8 mouse cellular contexts compared by ENCODE assay signal in the genomic region with DNA sequence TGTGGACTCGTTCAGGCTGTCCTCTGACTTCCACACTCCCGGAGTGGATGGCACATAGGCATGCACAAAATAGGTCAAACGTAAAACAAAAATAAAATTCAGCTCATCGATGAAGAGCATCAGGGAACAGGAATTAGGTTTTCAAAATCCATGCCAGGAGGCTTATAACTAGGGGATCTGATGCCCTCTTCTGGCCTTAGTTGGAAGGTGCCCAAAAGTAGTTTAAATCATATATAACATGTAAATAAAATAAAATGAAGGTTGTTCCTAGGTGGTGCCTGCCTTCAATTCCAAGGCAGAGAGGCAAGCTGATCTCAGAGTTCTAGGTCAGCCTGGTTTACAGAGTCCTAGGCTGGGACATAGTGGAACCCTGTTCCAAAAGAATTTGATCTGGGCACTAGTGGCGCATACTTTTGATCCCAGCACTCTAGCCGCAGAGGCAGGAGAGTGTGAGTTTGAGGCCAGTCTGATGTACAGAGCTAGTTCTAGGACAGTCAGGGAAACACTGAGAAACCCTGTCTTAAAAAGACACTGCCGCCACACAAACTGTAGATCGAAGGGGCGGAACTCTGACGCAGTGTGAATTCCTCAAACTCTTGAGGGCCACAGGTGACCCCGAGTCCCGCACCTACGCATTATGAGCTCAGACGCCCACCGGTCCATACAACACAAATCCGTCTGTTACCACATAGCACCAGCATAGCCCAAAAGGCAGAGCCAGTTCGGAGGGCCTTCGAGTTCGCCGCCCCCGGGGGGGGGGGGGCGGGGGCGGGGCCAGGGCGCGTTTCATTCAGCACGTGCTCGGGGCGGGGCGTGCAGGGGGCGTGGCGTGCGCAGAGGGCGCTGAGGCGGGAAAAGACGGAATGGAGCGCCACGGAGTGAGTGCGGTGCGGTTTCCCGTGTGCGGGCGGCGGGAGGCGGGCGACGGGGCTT. TPM values are rescaled to one million over a fixed set of nuclear protein-coding genes. Genes with fewer than 3 reads are reported as not detected.
DNase-seq lines count a peak whose midpoint lies in the region; ATAC-seq lines count a peak whose summit lies in the region.

A gene (plus strand): TSS at position 736 of the 933 bp plus-strand sequence.

- peak; percentile 56 for DNase-seq in layer of hippocampus, adult 11-12 months (ENCODE audit: low spot score)
- DNase-seq in layer of hippocampus, adult 9-10 months (ENCODE audit: low spot score) = no peak
- DNase-seq in cerebellum, postnatal 4 days (ENCODE audit: low spot score in 2 of 2) = peak; percentile 37 to 68
- peak; percentile 57 for DNase-seq in gastrocnemius, postnatal 25 days
- peak; percentile 92 for DNase-seq in intestine, embryonic 14.5 days (ENCODE audit: low spot score)
- peak; percentile 83 for DNase-seq in limb, embryonic 11.5 days (ENCODE audit: low spot score)
- DNase-seq in midbrain, embryonic 11.5 days (ENCODE audit: low spot score, missing footprints) = peak; percentile 95
- peak; percentile 84 for DNase-seq in spleen, adult 12 weeks (ENCODE audit: low spot score)

- H3K4me1 ChIP-seq in intestine, embryonic 14.5 days (replicated peaks; ENCODE audit: control insufficient read depth, insufficient read depth, low read length) = peaks cover 13% of the 10 kb centered on the region
- peaks cover 15% of the 10 kb centered on the region; the same call in 1 of the 2 replicates for H3K4me1 ChIP-seq in limb, embryonic 11.5 days (ENCODE audit: control insufficient read depth, insufficient read depth, low read length)
- peaks cover 6% of the 10 kb centered on the region; the same call in 1 of the 2 replicates for H3K4me1 ChIP-seq in midbrain, embryonic 11.5 days (ENCODE audit: control insufficient read depth, insufficient read depth, low read length)

- no peaks in the 10 kb centered on the region for H3K9me3 ChIP-seq in intestine, embryonic 14.5 days (ENCODE audit: control insufficient read depth, low read length)
- H3K9me3 ChIP-seq in limb, embryonic 11.5 days (ENCODE audit: control insufficient read depth, low read length) = no peaks in the 10 kb centered on the region
- H3K9me3 ChIP-seq in midbrain, embryonic 11.5 days (ENCODE audit: control insufficient read depth, low read length) = no peaks in the 10 kb centered on the region

- H3K9ac ChIP-seq in intestine, embryonic 14.5 days (ENCODE audit: low read length) = peak within 1 kb of the TSS; percentile 46
- H3K9ac ChIP-seq in limb, embryonic 11.5 days (ENCODE audit: low read length) = peak within 1 kb of the TSS; percentile 69
- H3K9ac ChIP-seq in midbrain, embryonic 11.5 days (ENCODE audit: low read length) = peak within 1 kb of the TSS; percentile 66

- H3K27ac ChIP-seq in intestine, embryonic 14.5 days (ENCODE audit: low read depth) = no peak within 1 kb of the TSS
- peak within 1 kb of the TSS; percentile 47; the same call in 1 of the 2 replicates for H3K27ac ChIP-seq in limb, embryonic 11.5 days (replicated peaks; ENCODE audit: low read depth, low read length)
- no peak within 1 kb of the TSS for H3K27ac ChIP-seq in midbrain, embryonic 11.5 days (ENCODE audit: low read depth, low read length)

- peak within 1 kb of the TSS; percentile 84 for H3K4me2 ChIP-seq in intestine, embryonic 14.5 days (ENCODE audit: low read length)
- peak within 1 kb of the TSS; percentile 91 for H3K4me2 ChIP-seq in limb, embryonic 11.5 days (ENCODE audit: low read depth, severe bottlenecking)
- peak within 1 kb of the TSS; percentile 71 for H3K4me2 ChIP-seq in midbrain, embryonic 11.5 days

- H3K27me3 ChIP-seq in intestine, embryonic 14.5 days (replicated peaks; ENCODE audit: control insufficient read depth, insufficient read depth, low read length) = no peaks in the 10 kb centered on the region
- H3K27me3 ChIP-seq in limb, embryonic 11.5 days (ENCODE audit: control insufficient read depth, insufficient read depth, low read length) = no peaks in the 10 kb centered on the region
- peaks cover 8% of the 10 kb centered on the region for H3K27me3 ChIP-seq in midbrain, embryonic 11.5 days (ENCODE audit: control insufficient read depth, insufficient read depth, low read length)

- ATAC-seq in intestine, embryonic 14.5 days (replicated peaks; ENCODE audit: low FRiP score, low TSS enrichment, low read depth) = peak; percentile 69
- ATAC-seq in limb, embryonic 11.5 days (ENCODE audit: insufficient number of reproducible peaks, low FRiP score, low TSS enrichment, low read depth) = peak; percentile 38; the same call in 1 of the 2 replicates
- peak; percentile 73 for ATAC-seq in midbrain, embryonic 11.5 days (ENCODE audit: low FRiP score)

- WGBS in intestine, embryonic 14.5 days = 16% methylated on average over 36 of the region's 46 CpGs
- WGBS in limb, embryonic 11.5 days = 16% methylated on average over 39 of the region's 46 CpGs
- 19% methylated on average over 42 of the region's 46 CpGs for WGBS in midbrain, embryonic 11.5 days

- peaks cover 26% of the 10 kb centered on the region for H3K36me3 ChIP-seq in intestine, embryonic 14.5 days (ENCODE audit: control insufficient read depth, insufficient read depth, low read length)
- H3K36me3 ChIP-seq in limb, embryonic 11.5 days (ENCODE audit: control insufficient read depth, insufficient read depth, low read length) = peaks cover 14% of the 10 kb centered on the region; the same call in 1 of the 2 replicates
- peaks cover 16% of the 10 kb centered on the region for H3K36me3 ChIP-seq in midbrain, embryonic 11.5 days (ENCODE audit: control insufficient read depth, insufficient read depth, low read length)

- peak within 1 kb of the TSS; percentile 43 for H3K4me3 ChIP-seq in intestine, embryonic 14.5 days (ENCODE audit: low read depth, low read length)
- peak within 1 kb of the TSS; percentile 39 for H3K4me3 ChIP-seq in limb, embryonic 11.5 days (ENCODE audit: low read depth, low read length)
- H3K4me3 ChIP-seq in midbrain, embryonic 11.5 days (ENCODE audit: low read depth, low read length) = peak within 1 kb of the TSS; percentile 31

RNA-seq across cellular contexts. Expression of the gene that starts here (rescaled TPM):
- 1 to 10 TPM in 1 of 2 experiments, under 1 TPM in 1; 0.95 to 1.2 TPM for total RNA-seq in gastrocnemius, postnatal 25 days (2021)
- polyA plus RNA-seq in intestine, embryonic 14.5 days (2014; fragmentation: Nextera tagmentation; extraction: Ambion mirVana) = 67.9 and 68.9 TPM in 2 replicates
- 86.5 and 89.0 TPM in 2 replicates for polyA plus RNA-seq in limb, embryonic 11.5 days (2014; fragmentation: Nextera tagmentation; extraction: Ambion mirVana)
- 53.2 and 58.8 TPM in 2 replicates for polyA plus RNA-seq in midbrain, embryonic 11.5 days (2014; fragmentation: Nextera tagmentation; extraction: Ambion mirVana)
